Mouse (Mus musculus): Measurements from ENCODE around the gene Zfp385a.

- no peak for TF ChIP-seq POLR2A (IDR thresholded peaks at IDR 0.05; ENCODE audit: control insufficient read depth, low read depth, low read length)
- no peak for TF ChIP-seq CTCF (IDR thresholded peaks at IDR 0.05; ENCODE audit: control insufficient read depth, insufficient read depth, insufficient replicate concordance, low read depth, low read length)
These were observed 1.1 kb downstream of the Zfp385a start for GRCm38 (mm10) chr15:103338829-103339165.

Measured in testis, adult 2 months (tissue).